Mouse (Mus musculus): Measurements from ENCODE around the gene Cdca7.

DNA sequence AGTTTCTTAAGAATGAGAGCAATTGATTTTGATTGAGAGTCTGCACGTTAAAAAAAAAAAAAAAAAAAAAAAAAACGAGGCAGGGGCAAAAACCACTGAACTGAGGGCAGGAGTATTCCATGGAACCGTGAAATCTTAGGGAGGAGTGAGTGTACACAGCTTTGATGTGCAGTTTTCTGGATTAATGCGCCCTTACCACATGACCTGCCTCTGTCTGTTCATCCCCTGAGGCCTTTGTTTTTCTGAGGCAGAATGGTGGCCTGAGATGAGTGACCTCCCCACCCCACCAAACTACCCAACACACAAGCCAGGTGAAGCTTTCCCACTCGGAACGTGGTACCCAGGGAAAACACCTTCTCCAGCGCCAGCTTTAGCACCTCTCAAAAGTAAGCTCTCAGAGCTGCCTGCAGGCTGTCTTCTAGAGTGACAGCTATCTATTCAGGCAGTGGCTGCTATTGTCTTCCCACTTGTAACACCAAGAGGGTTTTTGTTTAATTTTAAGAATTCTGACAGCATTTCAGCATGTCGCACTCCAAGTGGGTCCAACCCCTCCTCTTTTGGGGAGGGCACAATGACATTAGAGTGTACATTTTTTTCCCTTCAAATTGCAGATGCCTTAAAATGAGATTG lies 23.9 kb downstream of the Cdca7 start:
- TF ChIP-seq CTCF (IDR thresholded peaks at IDR 0.05; ENCODE audit: borderline replicate concordance, insufficient read depth, low read length) (no peak), POLR2A (IDR thresholded peaks at IDR 0.05; ENCODE audit: low read depth, low read length) (no peak)

All from embryonic fibroblast, embryonic 13.5 days (primary cell).